In genomic region chr5:24455076-24455475, GRCm38 (mm10) we compare ENCODE assay signal across 9 mouse cellular contexts. TPM values are rescaled to one million over a fixed set of nuclear protein-coding genes. Genes with fewer than 3 reads are reported as not detected.
DNase-seq lines count a peak whose midpoint lies in the region; ATAC-seq and TF ChIP-seq lines count a peak whose summit lies in the region.
"Had no signal": no experiment of that assay in that cellular context is flagged by ENCODE, and none has a peak within 500 bp of the region (broad histone marks: within the 10 kb centered on the region; RNA-seq: fewer than 3 reads in every experiment).

No protein-coding gene starts in this region.

- TF ChIP-seq CTCF in lung, postnatal 0 days (IDR thresholded peaks at IDR 0.05): no peak
- no peak for TF ChIP-seq CTCF in hindbrain, postnatal 0 days (IDR thresholded peaks at IDR 0.05; ENCODE audit: low read depth)

- WGBS in lung, postnatal 0 days: 47% methylated on average over 3 of the region's 3 CpGs
- 60% methylated on average over 3 of the region's 3 CpGs for WGBS in hindbrain, postnatal 0 days
- WGBS in stomach, embryonic 14.5 days: 64% methylated on average over 3 of the region's 3 CpGs

- peak; percentile 65 for DNase-seq in adrenal gland, adult 2 months
- no peak for DNase-seq in adrenal gland, postnatal 4 days (ENCODE audit: low spot score in 2 of 2)
- peak; percentile 45 for DNase-seq in lung, postnatal 0 days (ENCODE audit: low spot score)
- no peak for DNase-seq in lung, postnatal 4 days
- DNase-seq in hindbrain, postnatal 0 days (ENCODE audit: low spot score): no peak
- DNase-seq in gastrocnemius, postnatal 4 days (ENCODE audit: low spot score in 2 of 2): no peak
- DNase-seq in cerebellum, adult 9-11 months: no peak

- peak overlapping the region; percentile 59 for H3K27ac ChIP-seq in lung, postnatal 0 days (ENCODE audit: low read length)
- H3K27ac ChIP-seq in hindbrain, postnatal 0 days: no peak overlapping the region
- H3K27ac ChIP-seq in stomach, embryonic 14.5 days (ENCODE audit: low read length): peak overlapping the region; percentile 45
- H3K27ac ChIP-seq: liver, embryonic 15.5 days had no signal

- H3K9ac ChIP-seq in lung, postnatal 0 days (replicated peaks; ENCODE audit: low read depth): no peak overlapping the region
- H3K9ac ChIP-seq in hindbrain, postnatal 0 days (replicated peaks; ENCODE audit: low read length): no peak overlapping the region
- H3K9ac ChIP-seq in stomach, embryonic 14.5 days (replicated peaks; ENCODE audit: low read depth, low read length): no peak overlapping the region
- H3K9ac ChIP-seq: liver, embryonic 15.5 days had no signal

- no peaks in the 10 kb centered on the region for H3K27me3 ChIP-seq in lung, postnatal 0 days (replicated peaks; ENCODE audit: insufficient read depth, low read length)
- no peaks in the 10 kb centered on the region for H3K27me3 ChIP-seq in hindbrain, postnatal 0 days (ENCODE audit: insufficient read depth, low read length)
- no peaks in the 10 kb centered on the region for H3K27me3 ChIP-seq in stomach, embryonic 14.5 days (ENCODE audit: control insufficient read depth, insufficient read depth, low read length)
- H3K27me3 ChIP-seq: liver, embryonic 15.5 days had no signal

- no peak overlapping the region for H3K4me3 ChIP-seq in lung, postnatal 0 days (ENCODE audit: low read depth, low read length)
- H3K4me3 ChIP-seq in hindbrain, postnatal 0 days (ENCODE audit: low read length): no peak overlapping the region
- H3K4me3 ChIP-seq in stomach, embryonic 14.5 days (ENCODE audit: low read depth, low read length): no peak overlapping the region
- H3K4me3 ChIP-seq: liver, embryonic 15.5 days had no signal

- no peak for ATAC-seq in lung, postnatal 0 days
- no peak for ATAC-seq in hindbrain, postnatal 0 days
- no peak for ATAC-seq in stomach, embryonic 14.5 days (ENCODE audit: insufficient number of reproducible peaks, insufficient read depth, low FRiP score, low read depth)

- H3K4me1 ChIP-seq in lung, postnatal 0 days (ENCODE audit: insufficient read depth, low read depth, low read length): peaks cover 15% of the 10 kb centered on the region
- H3K4me1 ChIP-seq in hindbrain, postnatal 0 days (ENCODE audit: insufficient read depth, low read length): peaks cover 38% of the 10 kb centered on the region
- H3K4me1 ChIP-seq in stomach, embryonic 14.5 days (ENCODE audit: control insufficient read depth, insufficient read depth, low read length): peaks cover 43% of the 10 kb centered on the region

- H3K36me3 ChIP-seq in lung, postnatal 0 days (ENCODE audit: insufficient read depth, low read length): no peaks in the 10 kb centered on the region
- H3K36me3 ChIP-seq in hindbrain, postnatal 0 days (ENCODE audit: insufficient read depth, low read length): no peaks in the 10 kb centered on the region
- H3K36me3 ChIP-seq in stomach, embryonic 14.5 days (ENCODE audit: control insufficient read depth, insufficient read depth, low read length): 0 out of 2 replicates have a peak, but pooled peaks cover 3% of the 10 kb centered on the region

- H3K4me2 ChIP-seq in lung, postnatal 0 days (replicated peaks; ENCODE audit: low read depth, low read length): no peak overlapping the region
- peak overlapping the region; percentile 98 for H3K4me2 ChIP-seq in hindbrain, postnatal 0 days (ENCODE audit: low read depth, low read length)
- peak overlapping the region; percentile 22 for H3K4me2 ChIP-seq in stomach, embryonic 14.5 days (replicated peaks; ENCODE audit: low read depth, low read length)
- H3K4me2 ChIP-seq: liver, embryonic 15.5 days had no signal

- TF ChIP-seq EP300 in lung, postnatal 0 days (IDR thresholded peaks at IDR 0.05): no peak

- H3K9me3 ChIP-seq in lung, postnatal 0 days (ENCODE audit: low read length): no peaks in the 10 kb centered on the region
- no peaks in the 10 kb centered on the region for H3K9me3 ChIP-seq in hindbrain, postnatal 0 days (ENCODE audit: low read length)
- H3K9me3 ChIP-seq in stomach, embryonic 14.5 days (ENCODE audit: control insufficient read depth, low read depth, low read length): no peaks in the 10 kb centered on the region
- H3K9me3 ChIP-seq: liver, embryonic 15.5 days had no signal

RNA-seq across cellular contexts. Expression of gene Agap3, which starts 3.1 kb away (rescaled TPM):
- 10 to 100 TPM; 78.8 to 89.8 TPM for total RNA-seq in adrenal gland, adult 2 months (2021)
- polyA plus RNA-seq in adrenal gland, adult 2 months (2012; rRNA removed): 96.5 and 106 TPM in 2 replicates
- 10 to 100 TPM; 88.4 to 89.2 TPM for total RNA-seq in adrenal gland, postnatal 4 days (2021)
- 44.7 and 51.2 TPM in 2 replicates for polyA plus RNA-seq in lung, postnatal 0 days (2015; fragmentation: Nextera tagmentation; extraction: Ambion mirVana)
- 277 and 287 TPM in 2 replicates for total RNA-seq in hindbrain, postnatal 0 days (2014; rRNA removed)
- 112 and 121 TPM in 2 replicates for polyA plus RNA-seq in hindbrain, postnatal 0 days (2015; fragmentation: Nextera tagmentation; extraction: Ambion mirVana)
- 25.3 and 25.6 TPM in 2 replicates for polyA plus RNA-seq in stomach, embryonic 14.5 days (2014; fragmentation: Nextera tagmentation; extraction: Ambion mirVana)
- total RNA-seq in gastrocnemius, postnatal 4 days (2021): 10 to 100 TPM; 80.9 to 90.9 TPM

RNA-seq across cellular contexts. Expression of gene Tmub1, which starts 7.4 kb away (rescaled TPM):
- 10 to 100 TPM; 16.7 to 20.5 TPM for total RNA-seq in adrenal gland, adult 2 months (2021)
- 86.7 and 94.5 TPM in 2 replicates for polyA plus RNA-seq in adrenal gland, adult 2 months (2012; rRNA removed)
- 10 to 100 TPM; 11.1 to 11.3 TPM for total RNA-seq in adrenal gland, postnatal 4 days (2021)
- 16.6 and 17.7 TPM in 2 replicates for polyA plus RNA-seq in lung, postnatal 0 days (2015; fragmentation: Nextera tagmentation; extraction: Ambion mirVana)
- total RNA-seq in hindbrain, postnatal 0 days (2014; rRNA removed): 74.6 and 78.4 TPM in 2 replicates
- polyA plus RNA-seq in hindbrain, postnatal 0 days (2015; fragmentation: Nextera tagmentation; extraction: Ambion mirVana): 50.0 and 51.2 TPM in 2 replicates
- 25.5 and 27.6 TPM in 2 replicates for polyA plus RNA-seq in stomach, embryonic 14.5 days (2014; fragmentation: Nextera tagmentation; extraction: Ambion mirVana)
- 1 to 10 TPM; 6.7 to 7.0 TPM for total RNA-seq in gastrocnemius, postnatal 4 days (2021)

RNA-seq across cellular contexts. Expression of gene Fastk, which starts 10.0 kb away (rescaled TPM):
- total RNA-seq in adrenal gland, adult 2 months (2021): 100 to 1,000 TPM in 1 of 2 experiments, 10 to 100 TPM in 1; 93.4 to 108 TPM
- 335 and 350 TPM in 2 replicates for polyA plus RNA-seq in adrenal gland, adult 2 months (2012; rRNA removed)
- 100 to 1,000 TPM; 108 to 127 TPM for total RNA-seq in adrenal gland, postnatal 4 days (2021)
- 58.4 and 65.1 TPM in 2 replicates for polyA plus RNA-seq in lung, postnatal 0 days (2015; fragmentation: Nextera tagmentation; extraction: Ambion mirVana)
- 200 and 203 TPM in 2 replicates for total RNA-seq in hindbrain, postnatal 0 days (2014; rRNA removed)
- 99.2 and 101 TPM in 2 replicates for polyA plus RNA-seq in hindbrain, postnatal 0 days (2015; fragmentation: Nextera tagmentation; extraction: Ambion mirVana)
- 98.5 and 102 TPM in 2 replicates for polyA plus RNA-seq in stomach, embryonic 14.5 days (2014; fragmentation: Nextera tagmentation; extraction: Ambion mirVana)
- total RNA-seq in gastrocnemius, postnatal 4 days (2021): 100 to 1,000 TPM; 129 to 132 TPM

RNA-seq across cellular contexts. Expression of gene Slc4a2, which starts 31.4 kb away (rescaled TPM):
- total RNA-seq in adrenal gland, adult 2 months (2021): 10 to 100 TPM; 58.4 to 63.2 TPM
- polyA plus RNA-seq in adrenal gland, adult 2 months (2012; rRNA removed): 65.9 and 74.0 TPM in 2 replicates
- 10 to 100 TPM; 60.8 to 70.1 TPM for total RNA-seq in adrenal gland, postnatal 4 days (2021)
- polyA plus RNA-seq in lung, postnatal 0 days (2015; fragmentation: Nextera tagmentation; extraction: Ambion mirVana): 28.9 and 35.0 TPM in 2 replicates
- 41.5 and 44.4 TPM in 2 replicates for total RNA-seq in hindbrain, postnatal 0 days (2014; rRNA removed)
- polyA plus RNA-seq in hindbrain, postnatal 0 days (2015; fragmentation: Nextera tagmentation; extraction: Ambion mirVana): 17.1 and 17.8 TPM in 2 replicates
- 30.6 and 32.2 TPM in 2 replicates for polyA plus RNA-seq in stomach, embryonic 14.5 days (2014; fragmentation: Nextera tagmentation; extraction: Ambion mirVana)
- total RNA-seq in gastrocnemius, postnatal 4 days (2021): 10 to 100 TPM; 40.3 to 42.6 TPM

RNA-seq across cellular contexts. Expression of gene Cdk5, which starts 31.7 kb away (rescaled TPM):
- 10 to 100 TPM; 40.7 to 47.9 TPM for total RNA-seq in adrenal gland, adult 2 months (2021)
- polyA plus RNA-seq in adrenal gland, adult 2 months (2012; rRNA removed): 60.2 and 63.3 TPM in 2 replicates
- 10 to 100 TPM; 42.6 to 43.9 TPM for total RNA-seq in adrenal gland, postnatal 4 days (2021)
- polyA plus RNA-seq in lung, postnatal 0 days (2015; fragmentation: Nextera tagmentation; extraction: Ambion mirVana): 31.1 and 31.6 TPM in 2 replicates
- total RNA-seq in hindbrain, postnatal 0 days (2014; rRNA removed): 81.0 and 87.7 TPM in 2 replicates
- polyA plus RNA-seq in hindbrain, postnatal 0 days (2015; fragmentation: Nextera tagmentation; extraction: Ambion mirVana): 151 and 158 TPM in 2 replicates
- 46.4 and 47.7 TPM in 2 replicates for polyA plus RNA-seq in stomach, embryonic 14.5 days (2014; fragmentation: Nextera tagmentation; extraction: Ambion mirVana)
- total RNA-seq in gastrocnemius, postnatal 4 days (2021): 10 to 100 TPM; 24.4 to 25.7 TPM

Comparison
In these comparisons a context has a peak if more than half of its experiments do, and no peak if none do; other contexts are left out.
1. DNase-seq: peak in adrenal gland, adult 2 months (single experiment) and lung, postnatal 0 days (single experiment); none in adrenal gland, postnatal 4 days (0 of 2), lung, postnatal 4 days (0 of 2), hindbrain, postnatal 0 days (single experiment), gastrocnemius, postnatal 4 days (0 of 2) and cerebellum, adult 9-11 months (single experiment).